Mouse (Mus musculus): Measurements from ENCODE around the gene Csrp1. TPM values are rescaled to one million over a fixed set of nuclear protein-coding genes. Genes with fewer than 3 reads are reported as not detected.

Gene Csrp1
- total RNA-seq (2021), result 10 to 100 TPM; 94.9 to 97.9 TPM
- long read RNA-seq, experiment 1, transcript Csrp1-201 (6 exons, 1,823 nt), result major isoform, 89 of 132 reads
- long read RNA-seq, experiment 1, partial matches to known transcripts, result 37 of 132 reads
- long read RNA-seq, experiment 1, other reads (novel, unspliced or antisense), result 6 of 132 reads
- long read RNA-seq, experiment 2, transcript Csrp1-201 (6 exons, 1,823 nt), result major isoform, 15 of 18 reads
- long read RNA-seq, experiment 2, partial matches to known transcripts, result 2 of 18 reads
- long read RNA-seq, experiment 2, other reads (novel, unspliced or antisense), result 1 of 18 reads

GRCm38 (mm10) chr1:135719983-135720382, at the start of gene Csrp1:
TSS of gene Csrp1 (plus strand) at chr1:135720061.
- no peak for DNase-seq

GRCm38 (mm10) chr1:135670397-135671130, 49.3 kb upstream of the Csrp1 start:
- DNase-seq, result peak; percentile 89

- no peak for DNase-seq
These were observed 48.5 kb upstream of the Csrp1 start for GRCm38 (mm10) chr1:135671406-135671805.

- no peak for DNase-seq
These were observed 47.9 kb upstream of the Csrp1 start for GRCm38 (mm10) chr1:135671956-135672355.

GRCm38 (mm10) chr1:135672374-135672773, 47.5 kb upstream of the Csrp1 start:
- DNase-seq, result no peak

GRCm38 (mm10) chr1:135673423-135673822, 46.4 kb upstream of the Csrp1 start:
- DNase-seq, result no peak

GRCm38 (mm10) chr1:135675449-135676129, 44.3 kb upstream of the Csrp1 start:
- DNase-seq, result no peak

- DNase-seq, result no peak
These were observed 43.6 kb upstream of the Csrp1 start for GRCm38 (mm10) chr1:135676247-135676646.

GRCm38 (mm10) chr1:135676938-135677682, 42.8 kb upstream of the Csrp1 start:
- no peak for DNase-seq

GRCm38 (mm10) chr1:135678145-135678544, 41.7 kb upstream of the Csrp1 start:
- DNase-seq, result no peak

GRCm38 (mm10) chr1:135680716-135681115, 39.1 kb upstream of the Csrp1 start:
- no peak for DNase-seq

GRCm38 (mm10) chr1:135681122-135681521, 38.7 kb upstream of the Csrp1 start:
- no peak for DNase-seq

- DNase-seq, result no peak
These were observed 35.0 kb upstream of the Csrp1 start for GRCm38 (mm10) chr1:135684895-135685294.

- DNase-seq, result no peak
These were observed 34.5 kb upstream of the Csrp1 start for GRCm38 (mm10) chr1:135685316-135685715.

- DNase-seq, result peak; percentile 69
These were observed 32.9 kb upstream of the Csrp1 start for GRCm38 (mm10) chr1:135686792-135687510.

GRCm38 (mm10) chr1:135687771-135688492, 31.9 kb upstream of the Csrp1 start:
- peak; percentile 91 for DNase-seq

- no peak for DNase-seq
These were observed 31.2 kb upstream of the Csrp1 start for GRCm38 (mm10) chr1:135688686-135689085.

- DNase-seq, result no peak
These were observed 29.0 kb upstream of the Csrp1 start for GRCm38 (mm10) chr1:135690784-135691416.

GRCm38 (mm10) chr1:135691417-135691815, 28.4 kb upstream of the Csrp1 start:
- DNase-seq, result peak; percentile 33

- no peak for DNase-seq
These were observed 25.7 kb upstream of the Csrp1 start for GRCm38 (mm10) chr1:135694181-135694580.

Data from adrenal gland, postnatal 10 days (tissue).